Mouse (Mus musculus): ENCODE results near the gene Podxl.
"Not testable (repeated sequence)": the region's sequence is repeated elsewhere in the genome, so short reads cannot be mapped to it uniquely, and the experiment has no call there.

Podxl gene

GRCm38 (mm10) chr6:31568070-31568595 lies 4.4 kb upstream of the Podxl start:
- in situ Hi-C loops (cut with MboI, MseI): no loop called here

DNA sequence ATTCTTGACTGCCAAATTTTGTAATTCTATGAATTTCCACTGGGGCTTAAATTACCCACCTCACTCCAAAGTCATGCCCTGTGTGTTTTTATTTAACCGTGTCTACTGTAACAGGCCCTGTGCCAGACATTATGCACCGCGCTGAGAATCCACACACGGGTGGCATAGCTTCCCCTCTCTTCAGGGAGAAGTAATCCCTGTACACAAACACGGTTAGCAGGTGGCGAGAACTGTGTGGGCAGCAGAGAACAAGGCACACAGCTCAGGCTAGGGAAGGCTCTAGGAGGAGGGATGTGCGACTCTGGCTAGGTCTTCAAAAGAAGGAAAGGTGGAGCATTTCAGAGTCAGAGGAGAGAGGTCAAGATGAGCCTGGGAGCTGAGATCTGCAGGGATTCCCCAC lies 3.4 kb upstream of the Podxl start:
- in situ Hi-C loops (cut with MboI, MseI): no loop called here

GRCm38 (mm10) chr6:31564901-31565391 lies 1.2 kb upstream of the Podxl start:
- in situ Hi-C loops (cut with MboI, MseI): no loop called here

DNA sequence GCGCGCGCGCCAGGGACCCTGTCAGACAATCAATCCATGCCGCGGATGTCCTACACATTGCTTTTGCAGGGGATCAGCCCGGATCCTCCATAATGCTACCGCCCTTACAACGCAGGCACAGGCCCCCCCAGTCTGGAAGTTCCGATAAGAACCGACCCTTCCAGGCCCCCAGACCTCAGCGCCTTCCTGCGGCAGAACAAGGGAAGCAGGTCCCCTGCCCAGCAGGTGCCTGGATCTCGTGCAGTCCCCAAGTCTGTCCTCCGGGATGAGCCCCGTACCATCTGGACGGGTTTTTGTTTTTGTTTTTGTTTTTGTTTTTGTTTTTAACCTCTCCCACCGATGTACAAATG lies 376 bp upstream of the Podxl start:
- in situ Hi-C loops (cut with MboI, MseI): no loop called here

- in situ Hi-C loops (cut with MboI, MseI): no loop called here
Measured at GRCm38 (mm10) chr6:31562371-31563080, 1.3 kb downstream of the Podxl start.

DNA sequence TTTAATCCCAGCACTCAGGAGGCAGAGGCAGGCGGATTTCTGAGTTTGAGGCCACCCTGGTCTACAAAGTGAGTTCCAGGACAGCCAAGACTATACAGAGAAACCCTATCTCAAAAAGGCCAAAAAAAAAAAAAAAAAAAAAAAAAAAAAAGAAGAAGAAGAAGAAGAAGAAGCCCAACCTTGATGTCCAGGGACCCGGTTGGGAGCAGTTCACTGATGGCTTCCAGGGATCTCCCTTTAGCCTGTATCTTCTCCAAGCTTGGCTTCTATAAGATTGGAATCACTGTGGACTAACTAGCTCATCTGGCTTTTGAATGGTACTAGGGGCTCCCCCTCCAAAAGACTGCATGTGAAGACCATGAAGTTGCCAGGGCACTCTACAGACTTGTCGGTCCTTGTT lies 1.8 kb downstream of the Podxl start:
- in situ Hi-C loops (cut with MboI, MseI): not testable (repeated sequence)

- in situ Hi-C loops (cut with MboI, MseI): no loop called here
Measured at GRCm38 (mm10) chr6:31560138-31560959, 3.4 kb downstream of the Podxl start.

DNA sequence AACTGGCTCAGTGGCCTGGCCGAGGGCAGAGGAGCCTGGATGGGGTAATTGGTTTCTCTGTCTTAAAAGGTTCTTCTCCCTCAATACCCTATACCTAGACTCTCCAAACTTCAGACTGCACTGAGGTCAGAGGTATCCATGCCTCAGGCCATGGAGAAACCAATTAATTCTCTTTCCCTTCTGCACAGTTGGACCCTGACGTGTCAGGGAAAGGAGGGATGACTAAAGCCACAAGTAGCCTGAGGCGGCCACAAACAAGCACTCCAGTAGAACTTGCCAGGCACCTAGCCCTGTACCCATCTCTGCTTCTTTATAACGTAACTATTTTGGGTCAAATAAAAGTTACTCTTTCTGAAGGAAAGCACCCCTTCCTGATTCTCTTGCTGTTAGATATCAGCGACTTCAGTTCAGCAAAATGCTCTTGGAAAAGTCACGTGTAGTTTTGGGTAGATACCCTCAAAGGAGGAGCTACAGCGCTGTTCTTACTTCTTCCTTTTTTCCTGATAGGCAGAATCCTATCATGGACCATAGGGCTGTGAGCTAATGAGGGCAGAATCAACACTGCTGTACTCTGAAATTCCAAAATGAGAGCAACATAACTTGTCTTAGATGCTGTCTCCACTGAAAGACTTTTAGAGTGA lies 7.2 kb downstream of the Podxl start:
- in situ Hi-C loops (cut with MboI, MseI): no loop called here

DNA sequence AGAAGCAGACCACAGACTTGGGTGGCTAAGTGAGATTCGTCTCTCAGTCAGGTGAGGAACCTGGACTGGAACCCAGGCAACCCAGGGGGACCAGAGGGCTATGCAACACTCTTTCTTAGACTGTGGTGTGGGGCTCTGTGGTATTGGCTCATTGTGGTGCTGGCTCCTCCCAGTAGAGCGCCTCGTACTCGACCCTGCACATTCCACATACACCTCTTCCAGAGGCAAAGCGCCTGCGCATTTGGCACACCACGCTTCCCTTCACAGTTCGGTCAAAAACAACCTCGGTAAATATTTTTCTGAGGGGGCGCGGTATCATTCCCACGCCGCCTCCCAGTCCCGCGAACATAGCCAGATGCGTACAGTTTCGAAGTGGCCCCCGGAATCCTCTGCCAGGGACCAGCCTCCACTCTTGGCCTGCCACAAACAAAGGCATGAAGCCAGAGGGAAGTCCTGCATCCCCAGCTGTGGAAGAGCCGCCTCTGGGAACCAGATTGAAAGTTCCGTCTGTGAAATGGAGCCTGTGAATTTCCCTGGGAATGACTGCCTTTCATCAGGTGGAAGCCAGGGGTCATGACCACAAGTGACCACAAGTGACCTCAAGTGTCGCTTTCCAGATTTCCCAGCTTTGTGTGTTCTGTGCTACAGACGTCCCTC lies 12.8 kb downstream of the Podxl start:
- in situ Hi-C loops (cut with MboI, MseI): no loop called here

DNA sequence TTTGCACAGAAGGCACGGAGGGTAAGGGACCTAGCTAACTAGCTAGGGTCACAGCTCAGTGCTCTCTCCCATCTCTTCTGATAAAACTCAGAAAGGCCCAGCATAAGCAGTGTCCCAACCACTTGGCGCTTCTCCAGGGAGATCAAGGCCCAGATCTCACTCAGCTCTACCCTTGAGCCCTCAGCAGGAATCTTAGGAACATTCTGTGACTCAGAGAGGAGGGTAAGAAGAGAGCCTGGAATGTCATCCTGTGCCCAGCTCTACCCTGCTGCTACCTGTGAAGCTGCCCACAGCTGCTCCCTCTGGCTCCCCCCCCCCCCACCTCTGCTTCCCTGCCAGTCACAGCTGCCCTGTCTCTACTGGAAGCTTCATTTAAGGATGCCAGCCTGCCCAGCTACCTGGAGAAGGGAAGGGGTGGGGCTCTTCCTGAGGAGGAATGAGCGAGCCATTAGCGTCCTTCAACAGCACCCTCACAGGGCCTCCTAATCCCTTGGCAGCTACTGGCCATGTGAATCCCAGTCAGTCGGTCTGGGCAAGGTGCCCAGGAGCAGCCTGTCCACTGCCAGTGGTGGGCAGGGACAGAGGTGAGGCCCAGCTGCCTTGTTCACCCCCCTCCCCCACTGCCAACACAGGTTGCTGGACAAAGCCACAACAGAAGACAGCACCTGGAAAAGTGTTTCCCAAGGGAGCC lies 14.3 kb downstream of the Podxl start:
- in situ Hi-C loops (cut with MboI, MseI): no loop called here

GRCm38 (mm10) chr6:31544318-31544717 lies 19.5 kb downstream of the Podxl start:
- in situ Hi-C loops (cut with MboI, MseI): no loop called here

- in situ Hi-C loops (cut with MboI, MseI): no loop called here
Measured at GRCm38 (mm10) chr6:31540018-31540417, 23.8 kb downstream of the Podxl start.

DNA sequence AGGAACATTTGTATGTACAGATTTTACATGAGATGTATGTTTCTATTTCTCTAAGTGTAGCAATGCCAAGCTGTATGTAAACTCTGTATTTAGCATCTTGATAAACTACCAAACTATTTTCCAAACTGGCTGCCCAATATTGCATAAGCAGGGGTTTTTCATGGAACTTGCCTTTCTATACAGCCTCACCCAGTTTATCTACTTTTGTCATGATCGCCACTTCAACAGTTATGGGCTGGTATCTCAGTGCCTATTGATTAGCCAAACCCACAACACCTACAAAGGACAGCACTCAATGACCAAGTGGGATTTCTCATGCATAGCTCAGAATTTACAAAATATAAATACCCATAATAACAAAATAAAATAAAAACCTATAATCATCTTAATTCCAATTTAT lies 25.7 kb downstream of the Podxl start:
- in situ Hi-C loops (cut with MboI, MseI): no loop called here

DNA sequence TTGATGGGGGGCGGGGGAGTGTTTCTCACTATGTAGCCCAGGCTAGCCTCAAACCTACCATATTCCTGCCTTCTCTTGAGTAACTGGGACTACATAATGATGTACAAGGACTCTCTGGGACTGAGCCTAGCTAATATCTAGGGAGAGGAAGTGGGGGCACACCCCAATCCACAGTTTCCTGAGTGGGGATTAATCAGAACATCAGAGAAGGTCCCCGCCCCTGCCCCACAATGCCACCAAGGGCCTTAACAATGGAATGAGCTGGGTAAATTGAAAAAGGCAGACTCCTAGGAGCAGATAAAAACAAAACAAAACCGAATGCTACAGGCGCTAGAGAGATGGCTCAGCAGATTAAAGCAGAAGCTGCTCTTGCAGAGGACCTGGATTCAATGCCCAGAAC lies 26.6 kb downstream of the Podxl start:
- in situ Hi-C loops (cut with MboI, MseI): no loop called here

GRCm38 (mm10) chr6:31534705-31535104 lies 29.1 kb downstream of the Podxl start:
- in situ Hi-C loops (cut with MboI, MseI): loop anchor here (5.0 kb wide), 1 partner anchor 108 kb away; no protein-coding TSS in a partner anchor

DNA sequence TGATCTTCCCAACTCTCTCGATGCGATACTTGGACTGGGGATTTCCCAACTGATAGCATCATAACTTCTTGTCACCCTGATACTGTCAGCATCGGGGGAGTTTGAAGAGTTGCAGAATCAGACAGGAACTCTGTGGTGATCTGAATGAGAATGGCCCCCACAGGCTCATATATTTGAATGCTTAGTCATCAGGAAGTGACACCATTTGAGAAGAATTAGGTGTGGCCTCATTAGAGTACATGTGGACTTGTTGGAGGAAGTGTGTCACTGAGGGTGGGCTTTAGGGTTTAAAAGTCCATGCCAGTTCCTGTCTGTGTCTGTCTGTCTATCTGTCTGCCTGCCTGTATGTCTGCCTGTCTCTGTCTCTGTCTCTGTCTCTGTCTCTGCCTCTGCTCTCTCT lies 31.9 kb downstream of the Podxl start:
- in situ Hi-C loops (cut with MboI, MseI): loop anchor here (5.0 kb wide), 1 partner anchor 110 kb away; no protein-coding TSS in a partner anchor

DNA sequence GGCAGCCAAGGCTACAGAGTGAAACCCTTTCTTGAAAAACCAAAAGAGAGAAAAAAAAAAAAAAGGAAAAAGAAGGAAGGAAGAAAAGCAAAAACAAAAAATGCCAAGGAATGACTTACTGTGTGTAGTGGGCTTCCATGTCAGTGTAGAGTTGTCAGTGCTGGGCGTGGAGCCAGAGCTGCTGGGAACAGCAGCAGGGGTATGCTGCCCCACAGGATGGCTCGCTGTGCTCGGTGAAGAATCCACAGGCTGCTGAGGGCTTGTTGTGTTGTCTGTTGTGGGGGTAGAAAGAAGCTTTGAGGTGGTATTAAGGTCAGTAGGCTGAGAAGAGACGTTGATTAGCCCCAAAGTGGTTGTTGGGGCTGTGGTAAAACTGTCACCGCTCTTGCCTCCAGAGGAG lies 35.4 kb downstream of the Podxl start:
- in situ Hi-C loops (cut with MboI, MseI): no loop called here

GRCm38 (mm10) chr6:31527897-31528296 lies 35.9 kb downstream of the Podxl start:
- in situ Hi-C loops (cut with MboI, MseI): no loop called here

- in situ Hi-C loops (cut with MboI, MseI): no loop called here
Measured at GRCm38 (mm10) chr6:31526929-31527328, 36.9 kb downstream of the Podxl start.

- in situ Hi-C loops (cut with MboI, MseI): no loop called here
Measured at GRCm38 (mm10) chr6:31525231-31525900, 38.4 kb downstream of the Podxl start.
